Mouse (Mus musculus) frontal cortex, postnatal 14 days (tissue): ENCODE measurements around the gene Susd3.

Experiments
- DNase-seq, 2 experiments: peaks; one replicate each; pipeline ENCODE4 v3.0.0; 2022; ENCODE audit warnings: low spot score in 2 of 2

Susd3 gene

DNA sequence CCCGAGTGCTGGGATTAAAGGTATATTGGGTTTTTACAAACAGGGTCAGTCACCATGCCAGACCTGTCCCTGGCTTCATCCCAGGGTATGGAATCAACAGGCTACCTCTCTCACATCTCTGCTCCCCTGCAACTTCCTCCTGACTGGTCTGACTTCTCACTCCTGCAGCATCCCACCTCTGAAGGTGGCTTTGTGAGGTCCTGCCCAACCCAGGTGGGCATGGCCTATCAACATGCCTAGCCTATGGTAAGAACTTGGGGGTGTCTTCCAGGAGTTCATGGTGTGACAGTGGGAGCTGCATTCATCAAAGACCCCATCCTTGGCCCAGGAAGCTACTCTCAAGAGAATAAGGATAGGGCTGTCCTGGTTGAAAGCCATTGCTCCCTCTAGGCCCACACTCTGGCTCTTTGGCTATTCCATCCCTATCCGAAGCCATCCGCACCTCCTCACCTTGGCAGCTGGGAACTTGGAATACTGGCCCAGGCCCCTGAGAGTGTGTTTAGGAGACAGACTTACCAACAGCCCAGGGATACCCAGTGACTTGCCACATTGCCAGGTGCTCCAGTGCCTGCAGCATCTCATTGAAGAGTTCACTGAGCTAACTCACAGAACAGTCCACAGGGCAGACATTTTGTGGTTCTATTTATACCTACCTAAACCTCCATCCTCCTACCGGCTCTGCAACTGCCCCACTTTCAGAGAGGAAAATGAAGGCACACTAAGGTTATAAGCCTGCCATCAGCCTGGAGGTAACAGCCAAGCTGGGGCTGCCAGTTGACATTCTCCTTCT, 35.6 kb downstream of the Susd3 start:
- no peak for DNase-seq

DNA sequence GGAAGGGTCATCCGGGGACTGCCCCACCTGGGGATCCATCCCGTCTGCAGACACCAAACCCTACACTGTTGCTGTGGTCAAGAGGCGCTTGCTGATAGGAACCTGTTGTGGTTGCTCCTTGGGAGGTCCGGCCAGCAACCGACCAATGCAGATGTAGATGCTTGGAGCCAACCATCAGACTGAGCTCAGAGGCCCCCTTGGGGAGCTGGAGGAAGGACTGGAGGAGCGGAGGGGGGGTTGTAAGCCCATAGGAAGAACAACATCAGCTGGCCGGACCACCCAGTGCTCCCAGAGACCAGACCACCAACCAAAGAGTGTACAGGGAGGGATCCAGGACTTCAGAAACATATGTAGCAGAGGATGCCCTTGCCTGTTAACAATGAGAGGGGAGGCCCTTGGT, 39.2 kb downstream of the Susd3 start:
- DNase-seq = no peak

DNA sequence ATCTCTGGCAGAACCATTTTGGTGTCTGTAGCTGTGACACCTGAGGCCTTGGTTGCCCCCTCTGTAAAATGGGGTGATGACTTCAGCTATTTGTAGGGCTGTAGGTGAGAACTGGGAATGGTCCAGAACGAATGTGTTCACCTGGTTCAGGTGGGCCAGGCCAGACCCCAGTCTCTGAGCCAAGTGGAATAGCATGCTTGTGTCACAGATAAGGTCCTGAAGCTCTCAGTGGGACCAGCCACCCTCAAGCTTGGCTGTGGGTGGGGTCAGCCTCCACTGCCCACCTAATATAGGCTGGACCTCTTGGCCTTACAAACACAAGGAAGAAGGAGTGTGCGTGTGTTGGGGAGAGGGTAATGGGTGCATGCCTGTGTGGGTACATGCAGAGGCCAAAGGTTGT, 42.2 kb downstream of the Susd3 start:
- DNase-seq = no peak

GRCm38 (mm10) chr13:49205381-49205998, 43.0 kb downstream of the Susd3 start:
- DNase-seq = peak; percentile 75 to 78

GRCm38 (mm10) chr13:49202556-49202955, 46.0 kb downstream of the Susd3 start:
- DNase-seq = no peak

DNA sequence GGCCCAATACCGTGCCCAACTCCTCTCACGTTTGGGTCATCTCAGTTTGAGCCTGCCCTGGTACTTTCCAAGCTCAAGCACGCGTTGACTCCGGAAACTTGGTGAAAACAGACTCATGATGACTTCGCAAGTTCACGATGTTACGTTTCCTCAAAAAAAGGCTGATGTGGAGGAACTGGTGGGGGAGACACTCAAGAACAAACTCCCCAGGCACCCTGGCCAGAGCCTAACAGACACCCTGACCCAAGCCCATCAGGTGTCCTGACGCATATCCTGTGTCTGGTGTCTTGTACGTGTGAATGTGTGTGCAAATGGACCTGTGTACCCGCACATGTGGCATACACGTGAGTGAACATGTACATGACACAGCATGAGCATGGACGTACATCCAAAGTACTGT, 47.8 kb downstream of the Susd3 start:
- no peak for DNase-seq

DNA sequence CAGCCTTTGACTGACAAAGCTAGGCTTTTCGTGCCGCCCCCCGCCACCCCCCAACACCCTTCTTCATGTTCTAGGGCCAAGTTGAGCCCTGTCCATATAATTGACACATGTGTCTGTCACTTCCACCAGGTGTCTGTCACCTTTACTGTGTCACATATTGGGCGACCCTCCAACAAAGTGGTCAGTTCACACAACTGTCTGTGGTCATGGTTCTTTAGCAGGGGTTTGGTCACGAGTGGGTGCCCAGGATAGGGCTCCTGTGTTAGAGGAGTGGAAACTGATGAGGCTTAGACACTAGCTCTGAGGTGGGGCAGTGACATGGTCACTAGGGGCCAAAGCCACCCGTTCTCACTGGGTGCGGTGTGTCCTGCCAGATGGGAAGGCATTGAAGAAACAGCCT, 48.6 kb downstream of the Susd3 start:
- DNase-seq = no peak

- no peak for DNase-seq
Measured at GRCm38 (mm10) chr13:49198734-49199133, 49.8 kb downstream of the Susd3 start.

GRCm38 (mm10) chr13:49196766-49197165, 51.7 kb downstream of the Susd3 start:
- DNase-seq = no peak

- DNase-seq = no peak
Measured at GRCm38 (mm10) chr13:49196211-49196610, 52.3 kb downstream of the Susd3 start.

- DNase-seq = no peak
Measured at GRCm38 (mm10) chr13:49195651-49196050, 52.9 kb downstream of the Susd3 start.

GRCm38 (mm10) chr13:49194811-49195210, 53.7 kb downstream of the Susd3 start:
- DNase-seq = no peak

DNA sequence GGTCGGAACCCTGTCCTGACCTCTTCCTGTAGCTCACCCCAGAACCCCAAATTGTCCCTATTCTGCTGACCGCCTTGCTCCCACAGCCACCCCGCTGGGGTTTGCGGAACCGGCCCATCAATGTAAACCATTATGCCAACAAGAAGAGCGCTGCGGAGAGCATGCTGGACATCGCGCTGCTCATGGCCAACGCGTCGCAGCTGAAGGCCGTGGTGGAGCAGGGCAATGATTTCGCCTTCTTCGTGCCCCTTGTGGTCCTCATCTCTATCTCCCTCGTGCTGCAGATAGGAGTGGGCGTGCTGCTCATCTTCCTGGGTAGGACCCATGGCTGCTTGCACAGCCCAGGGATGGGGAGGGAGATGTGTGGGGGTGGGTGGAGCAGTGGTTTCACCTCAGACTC, 54.9 kb downstream of the Susd3 start:
- no peak for DNase-seq

- no peak for DNase-seq
Measured at GRCm38 (mm10) chr13:49192156-49192855, 56.2 kb downstream of the Susd3 start.

DNA sequence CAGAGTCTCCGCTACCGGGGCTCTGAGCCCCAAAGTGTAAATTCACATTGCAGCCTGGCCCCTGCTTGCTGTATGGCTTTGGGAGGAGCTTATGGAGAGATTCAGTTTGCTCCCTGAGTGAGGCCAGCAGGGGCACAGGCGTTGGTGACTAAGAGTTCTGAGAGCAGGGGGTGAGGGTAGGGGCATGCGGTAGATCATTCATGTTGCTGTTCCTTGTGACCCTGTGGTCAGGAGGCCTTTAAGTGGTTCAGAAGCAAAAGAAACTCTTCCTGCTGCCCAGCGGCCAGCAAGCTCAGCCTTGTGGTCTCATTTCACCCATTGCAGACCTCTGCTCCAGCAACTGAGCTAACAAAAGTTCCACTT, 56.9 kb downstream of the Susd3 start:
- DNase-seq = no peak

DNA sequence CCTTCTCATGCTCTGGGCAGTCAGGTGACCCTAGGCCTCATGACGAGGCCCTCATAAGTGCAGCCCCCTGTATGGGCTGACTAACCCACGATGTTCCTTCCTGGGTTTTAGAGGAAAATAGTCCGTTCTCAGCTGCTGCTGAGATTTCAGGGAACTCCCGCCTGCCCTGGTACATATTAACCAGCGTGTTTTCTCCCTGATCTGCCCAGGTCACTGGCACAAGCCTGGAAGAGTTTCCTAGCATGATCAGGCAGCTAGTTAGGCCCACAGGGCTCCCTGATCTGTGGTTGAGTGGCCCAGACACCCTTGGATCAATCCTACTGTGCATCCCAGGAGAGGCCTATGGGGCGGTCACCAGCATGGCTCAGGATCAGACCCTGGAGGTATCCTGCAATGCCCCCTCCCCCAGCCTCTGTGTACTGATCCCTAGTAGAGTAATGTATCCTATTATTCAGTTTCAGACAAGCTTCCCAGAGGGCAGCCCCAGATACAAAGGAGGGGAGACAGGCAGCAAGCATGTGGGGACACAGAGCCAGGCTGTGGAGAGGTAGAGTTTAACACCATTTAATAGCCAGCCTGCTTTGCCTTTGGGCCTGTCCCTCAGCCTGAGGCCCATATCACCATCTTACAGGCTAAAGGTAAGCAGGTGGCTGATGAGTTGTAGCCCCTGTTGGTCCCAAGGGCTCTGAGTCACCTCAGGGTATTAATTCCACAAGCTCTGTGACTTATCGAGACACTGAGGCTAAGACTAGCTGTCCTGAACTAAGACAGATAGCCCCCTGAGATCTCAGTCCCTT, 57.4 kb downstream of the Susd3 start:
- no peak for DNase-seq

- DNase-seq = no peak
Measured at GRCm38 (mm10) chr13:49189970-49190870, 58.3 kb downstream of the Susd3 start.

DNA sequence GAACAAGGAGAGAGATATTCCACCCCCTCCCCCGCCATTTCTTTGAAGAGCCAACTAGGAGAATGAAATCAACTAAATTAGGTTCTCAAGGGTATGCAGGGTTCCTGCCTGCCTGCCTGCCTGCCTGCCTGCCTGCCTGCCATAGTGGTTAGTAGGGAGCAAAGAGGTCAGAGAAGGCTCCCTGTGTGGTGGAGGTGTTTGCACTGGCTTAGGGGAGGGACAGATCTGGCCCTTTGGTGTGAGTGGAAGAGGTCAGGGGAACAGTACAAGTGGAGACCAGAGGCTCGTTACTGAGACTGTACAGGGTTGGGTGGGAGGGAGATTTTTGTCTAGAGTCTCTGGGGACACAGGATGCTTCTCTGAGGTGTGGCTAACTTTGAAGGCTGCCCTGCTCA, 59.5 kb downstream of the Susd3 start:
- no peak for DNase-seq

GRCm38 (mm10) chr13:49188219-49188965, 60.1 kb downstream of the Susd3 start:
- peak in 1 of 2 experiments; percentile 8 for DNase-seq
